Comparison of ENCODE assay signal across 29 mouse cellular contexts in genomic region chr19:58100381-58100780, GRCm38 (mm10).
DNase-seq lines count a peak whose midpoint lies in the region; ATAC-seq and TF ChIP-seq lines count a peak whose summit lies in the region.
"Had no signal": no experiment of that assay in that cellular context is flagged by ENCODE, and none has a peak within 500 bp of the region (broad histone marks: within the 10 kb centered on the region; RNA-seq: fewer than 3 reads in every experiment).

No protein-coding gene starts in this region.

- DNase-seq in liver, adult 2 months (ENCODE audit: extremely low read depth, low read depth, low spot score) = peak; percentile 47
- DNase-seq in liver, postnatal 0 days = no peak
- peak; percentile 41 for DNase-seq in 3134 (ENCODE audit: extremely low read depth, insufficient read length, low spot score)
- peak; percentile 66 for DNase-seq in 3T3-L1 (ENCODE audit: low read depth, low spot score)
- peak; percentile 60 for DNase-seq in NIH3T3 (ENCODE audit: low read depth)
- DNase-seq in gastrocnemius, postnatal 14 days = no peak
- no peak for DNase-seq in kidney, adult 9 months
- DNase-seq: adrenal gland, adult 8-10 months; adrenal gland, postnatal 14 days; adrenal gland, postnatal 36 days; B cell, adult 2 months; cerebellum, adult 11 months; cerebellum, adult 18-20 months; cerebellum, adult 8-10 months; cerebellum, adult 9-11 months; cerebellum, postnatal 14 days; cerebellum, postnatal 36 days; embryo, embryonic 11 days had no signal

- no peaks in the 10 kb centered on the region for H3K36me3 ChIP-seq in liver, adult 2 months (ENCODE audit: control insufficient read depth, insufficient read depth, low read length)
- no peaks in the 10 kb centered on the region for H3K36me3 ChIP-seq in liver, postnatal 0 days (replicated peaks; ENCODE audit: insufficient read depth, low read length)
- H3K36me3 ChIP-seq: embryonic facial prominence, embryonic 15.5 days; forebrain, embryonic 10.5 days; forebrain, embryonic 12.5 days; G1E had no signal

- WGBS in liver, adult 2 months = 69% methylated on average over 4 of the region's 4 CpGs
- WGBS in liver, postnatal 0 days (ENCODE audit: insufficient replicate concordance) = 71% methylated on average over 4 of the region's 4 CpGs

- no peaks in the 10 kb centered on the region for H3K27me3 ChIP-seq in liver, adult 2 months (ENCODE audit: control insufficient read depth, insufficient read depth, low read length)
- no peaks in the 10 kb centered on the region for H3K27me3 ChIP-seq in liver, postnatal 0 days (ENCODE audit: insufficient read depth, low read length)
- H3K27me3 ChIP-seq: CH12.LX; embryonic facial prominence, embryonic 13.5 days; embryonic facial prominence, embryonic 15.5 days had no signal

- H3K9ac ChIP-seq in liver, adult 2 months (ENCODE audit: low read depth, low read length) = no peak overlapping the region
- no peak overlapping the region for H3K9ac ChIP-seq in liver, postnatal 0 days (replicated peaks)
- H3K9ac ChIP-seq: embryonic facial prominence, embryonic 13.5 days; embryonic facial prominence, embryonic 15.5 days; forebrain, embryonic 12.5 days had no signal

- H3K4me2 ChIP-seq in liver, postnatal 0 days (ENCODE audit: low read depth, low read length) = no peak overlapping the region
- H3K4me2 ChIP-seq: embryonic facial prominence, embryonic 13.5 days; embryonic facial prominence, embryonic 15.5 days; forebrain, embryonic 12.5 days had no signal

- H3K4me3 ChIP-seq in liver, adult 2 months (ENCODE audit: insufficient read depth, low read depth, low read length) = no peak overlapping the region
- H3K4me3 ChIP-seq in liver, postnatal 0 days (ENCODE audit: low read depth, low read length) = no peak overlapping the region
- H3K4me3 ChIP-seq: embryonic facial prominence, embryonic 13.5 days; embryonic facial prominence, embryonic 15.5 days; erythroblast, embryonic 14.5 days; forebrain, embryonic 10.5 days; forebrain, embryonic 12.5 days had no signal

- TF ChIP-seq CTCF in liver, adult 2 months (IDR thresholded peaks at IDR 0.05; ENCODE audit: low read depth, low read length) = no peak
- no peak for TF ChIP-seq CTCF in liver, postnatal 0 days (IDR thresholded peaks at IDR 0.05; ENCODE audit: low read depth)

- H3K79me2 ChIP-seq in liver, adult 2 months (ENCODE audit: control insufficient read depth, insufficient read depth, low read length) = no peaks in the 10 kb centered on the region

- no peak overlapping the region for H3K27ac ChIP-seq in liver, adult 2 months (replicated peaks; ENCODE audit: insufficient read depth, low read depth, low read length)
- H3K27ac ChIP-seq in liver, postnatal 0 days (ENCODE audit: low read depth) = no peak overlapping the region
- H3K27ac ChIP-seq: embryonic facial prominence, embryonic 13.5 days; embryonic facial prominence, embryonic 15.5 days; forebrain, embryonic 10.5 days; forebrain, embryonic 12.5 days had no signal

- TF ChIP-seq POLR2A in liver, adult 2 months (IDR thresholded peaks at IDR 0.05; ENCODE audit: extremely low read depth, insufficient read depth, low read length) = no peak

- H3K9me3 ChIP-seq in liver, postnatal 0 days (ENCODE audit: low read length) = no peaks in the 10 kb centered on the region
- H3K9me3 ChIP-seq: embryonic facial prominence, embryonic 13.5 days; embryonic facial prominence, embryonic 15.5 days; forebrain, embryonic 10.5 days; forebrain, embryonic 12.5 days had no signal

- intact Hi-C loops in gastrocnemius, postnatal 14 days (cut with DNase I; ENCODE audit: low total_unique reads) = no loop called here

- TF ChIP-seq EP300 in liver, postnatal 0 days (IDR thresholded peaks at IDR 0.05; ENCODE audit: low read depth) = no peak

- H3K4me1 ChIP-seq in liver, adult 2 months (ENCODE audit: control insufficient read depth, insufficient read depth, low read length) = no peaks in the 10 kb centered on the region
- no peaks in the 10 kb centered on the region for H3K4me1 ChIP-seq in liver, postnatal 0 days (ENCODE audit: insufficient read depth)

- no peak for ATAC-seq in liver, postnatal 0 days
- no peak for ATAC-seq in frontal cortex, adult (ENCODE audit: low TSS enrichment)
- ATAC-seq: CD4-positive, CD25-positive, alpha-beta regulatory T cell, adult 4 months; forebrain, embryonic 14.5 days; forebrain, embryonic 16.5 days had no signal

Comparison
In these comparisons a context has a peak if more than half of its experiments do, and no peak if none do; other contexts are left out.
1. DNase-seq: peak in liver, adult 2 months (single experiment), 3134 (single experiment), 3T3-L1 (single experiment) and NIH3T3 (single experiment); none in liver, postnatal 0 days (single experiment), gastrocnemius, postnatal 14 days (single experiment) and kidney, adult 9 months (single experiment).